Mouse (Mus musculus) cerebellum, adult 18-20 months (tissue): ENCODE measurements at regions not wholly inside any gene's neighbourhood (a gene's known extent, or its start where the extent isn't known, plus 50 kb on each side); places are given as distances from the start of the nearest gene placed in this dataset.
"Not testable (repeated sequence)": the region's sequence is repeated elsewhere in the genome, so short reads cannot be mapped to it uniquely, and the experiment has no call there.

Experiments used
- DNase-seq, 2 experiments: peaks; one replicate each; pipeline ENCODE4 v3.0.0; 2021

DNA sequence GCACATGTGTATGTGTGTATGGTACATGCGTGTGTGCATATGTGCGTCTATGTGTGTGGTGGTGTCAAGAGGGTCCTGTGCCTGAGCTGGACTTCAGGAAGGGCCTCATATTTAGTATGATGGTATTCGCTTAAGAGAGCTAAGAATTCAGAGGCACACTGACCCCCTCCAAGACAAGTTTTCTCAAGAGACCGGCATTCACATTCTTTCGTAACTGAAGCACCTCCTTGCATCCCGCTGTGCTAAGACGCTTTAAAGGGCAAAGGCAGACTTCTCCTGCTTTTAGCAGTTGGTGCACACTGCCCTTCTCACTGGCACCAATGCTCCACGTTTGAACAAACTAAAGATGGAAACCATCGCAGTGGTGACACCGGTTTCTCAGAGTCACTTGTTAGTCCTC is 110.3 kb upstream of the Shb start:
- no peak for DNase-seq

DNA sequence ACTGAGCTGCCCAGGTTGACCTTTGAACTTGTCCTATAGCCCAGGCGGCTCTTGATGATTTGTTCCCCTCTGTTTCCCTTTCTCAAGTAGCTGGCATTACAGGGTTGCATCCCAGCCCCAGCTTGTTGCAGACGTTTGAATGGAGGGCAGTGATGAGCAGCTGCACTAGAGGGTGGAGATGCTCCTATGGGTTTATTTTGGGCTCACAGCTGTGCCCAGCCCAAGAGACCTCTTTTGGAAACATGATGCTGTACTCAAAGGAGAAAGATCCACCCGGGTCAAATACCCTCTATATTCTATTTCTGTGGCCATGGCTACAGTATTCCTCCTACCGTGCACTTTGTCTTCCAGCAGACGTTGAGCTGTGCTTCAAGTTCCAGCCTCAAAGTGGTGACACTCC is 109.0 kb upstream of the Shb start:
- DNase-seq: no peak

DNA sequence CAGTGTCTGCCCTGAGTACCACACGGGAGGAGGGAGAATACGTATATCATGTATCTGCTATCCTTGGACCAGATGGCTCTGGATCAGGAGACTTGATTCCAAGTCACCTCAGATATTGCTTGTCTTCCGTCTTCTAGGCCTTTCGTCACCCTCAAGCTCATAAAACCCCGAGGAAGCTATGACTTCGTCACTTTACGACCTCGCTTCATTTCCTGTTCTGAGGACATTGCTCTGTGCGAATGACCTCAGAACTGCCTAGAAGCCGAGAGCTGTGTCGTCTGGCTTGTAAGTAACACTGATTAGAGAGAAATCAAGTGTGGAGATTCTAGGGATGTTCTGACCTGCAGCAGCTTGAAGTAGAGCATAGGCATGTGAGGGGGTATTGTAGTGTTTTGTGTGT is 108.4 kb upstream of the Shb start:
- no peak for DNase-seq

DNA sequence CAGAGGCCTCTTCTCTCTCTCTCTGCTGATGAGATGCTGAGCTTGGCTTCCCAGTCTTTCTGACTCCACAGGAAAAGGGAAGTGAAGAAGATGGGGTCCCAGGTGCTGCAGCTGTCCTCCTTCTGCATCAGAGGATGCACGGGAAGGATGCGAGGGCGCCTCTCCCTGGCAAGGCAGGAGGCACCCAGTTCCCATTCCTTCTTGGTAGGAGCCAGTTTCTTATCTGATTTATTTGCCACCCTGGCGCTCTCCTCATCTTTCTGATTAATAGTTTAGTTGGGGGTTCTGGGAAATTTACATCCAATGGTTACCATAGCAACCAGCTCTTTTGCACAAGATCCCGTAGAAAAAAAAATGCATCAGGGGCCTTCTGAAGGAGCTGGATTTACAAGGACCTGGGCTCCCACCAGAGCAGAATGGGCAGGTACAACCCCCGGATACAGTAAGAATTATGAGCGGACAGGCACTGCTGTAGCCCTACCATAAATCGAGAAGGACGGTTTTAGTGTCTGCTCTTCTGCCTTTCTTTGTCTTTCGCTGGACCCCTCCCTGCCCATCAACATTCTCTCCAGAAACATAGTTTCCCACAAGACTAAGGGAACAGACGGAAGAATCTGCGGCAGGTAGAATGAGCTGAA is 107.2 kb upstream of the Shb start:
- DNase-seq: no peak

DNA sequence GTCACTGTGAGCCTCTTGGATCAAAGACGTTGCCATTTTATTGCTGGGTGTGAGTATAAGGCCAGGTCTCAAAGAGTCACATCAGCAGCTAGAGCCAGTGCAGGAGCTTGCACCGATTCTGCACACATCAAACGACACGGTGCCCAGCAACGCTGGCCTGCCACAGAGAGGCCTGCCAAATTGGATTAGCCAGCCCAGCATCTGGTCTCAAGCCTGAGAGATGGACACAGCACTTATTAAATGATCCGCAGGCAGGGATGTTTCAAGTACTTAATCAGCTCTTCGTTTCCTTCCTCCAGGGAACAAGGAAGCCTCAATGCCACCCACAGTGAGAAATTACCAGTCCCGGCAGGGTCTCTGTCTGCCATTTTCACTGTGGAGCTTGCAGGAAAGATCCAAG is 106.1 kb upstream of the Shb start:
- no peak for DNase-seq

DNA sequence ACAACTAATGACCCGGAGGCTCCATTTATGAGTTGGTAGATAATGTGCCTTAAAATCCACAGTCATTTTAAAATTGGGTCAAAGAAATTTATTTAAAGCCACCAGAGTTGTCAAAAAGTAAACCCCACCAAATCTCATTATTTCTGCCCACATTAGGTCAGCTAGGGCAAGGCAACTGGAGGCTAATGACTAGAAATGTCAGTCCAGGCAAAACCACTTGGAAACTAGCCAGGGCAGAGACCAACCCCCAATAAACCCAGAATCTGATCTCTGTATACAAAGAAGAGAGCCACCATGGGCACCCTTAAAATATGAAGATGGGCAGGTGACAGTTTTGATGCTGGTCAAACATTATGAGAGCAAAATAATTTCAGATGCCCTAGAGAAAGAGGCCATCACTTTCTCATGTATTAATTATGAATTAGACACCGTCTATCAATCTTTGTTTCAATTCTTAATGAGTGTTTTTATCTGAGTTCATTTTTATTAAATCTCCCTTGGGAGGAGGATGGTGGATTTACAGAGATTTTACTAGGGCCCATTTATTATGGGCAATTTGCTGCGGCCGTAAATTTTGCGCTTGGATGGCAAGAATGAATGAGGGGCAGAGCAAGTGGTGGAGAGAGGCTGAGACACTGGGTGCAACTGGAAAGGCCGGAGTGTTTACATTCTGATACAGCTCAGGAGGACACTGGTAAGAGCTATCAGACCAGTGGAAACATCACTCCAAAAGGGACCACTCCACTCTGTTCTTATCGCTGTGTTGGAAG is 99.2 kb upstream of the Shb start:
- no peak for DNase-seq

DNA sequence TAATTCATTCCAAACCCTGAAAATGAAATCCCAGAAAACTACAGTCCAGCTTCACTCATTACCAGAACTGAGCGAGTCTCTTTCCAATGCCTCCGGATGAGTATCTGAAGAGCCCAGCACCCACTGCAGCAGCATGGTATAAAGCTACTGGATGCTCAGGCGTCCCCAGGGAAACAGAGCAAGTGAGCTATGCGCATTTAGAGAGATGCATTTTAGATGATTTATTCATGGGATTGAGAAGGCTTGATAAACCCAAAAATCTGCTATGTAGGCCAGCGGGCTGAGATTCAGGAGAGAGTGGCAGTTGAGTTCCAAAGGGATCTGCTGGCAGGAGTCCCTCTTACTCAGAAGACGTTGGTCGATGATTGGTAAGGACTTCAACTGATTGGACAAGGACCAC is 93.4 kb upstream of the Shb start:
- DNase-seq: no peak

DNA sequence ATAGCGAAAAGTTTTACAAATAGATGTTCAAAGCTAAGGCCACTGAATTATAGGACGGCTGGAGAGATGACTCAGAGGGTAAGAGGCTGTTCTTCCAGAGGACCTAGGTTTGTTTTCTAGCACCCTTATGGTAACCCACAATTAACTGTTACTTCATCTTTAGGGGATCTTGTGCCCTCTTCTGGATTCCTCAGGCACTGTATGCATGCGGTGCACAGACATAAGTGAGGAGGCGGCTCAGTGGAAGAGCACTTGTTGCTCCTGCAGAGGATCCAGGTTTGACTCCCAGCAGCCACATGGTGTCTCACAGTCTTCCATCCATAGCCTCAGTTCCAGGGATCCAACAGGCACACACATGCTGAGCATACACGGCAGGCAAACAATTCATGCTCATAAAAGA is 89.7 kb upstream of the Shb start:
- no peak for DNase-seq

DNA sequence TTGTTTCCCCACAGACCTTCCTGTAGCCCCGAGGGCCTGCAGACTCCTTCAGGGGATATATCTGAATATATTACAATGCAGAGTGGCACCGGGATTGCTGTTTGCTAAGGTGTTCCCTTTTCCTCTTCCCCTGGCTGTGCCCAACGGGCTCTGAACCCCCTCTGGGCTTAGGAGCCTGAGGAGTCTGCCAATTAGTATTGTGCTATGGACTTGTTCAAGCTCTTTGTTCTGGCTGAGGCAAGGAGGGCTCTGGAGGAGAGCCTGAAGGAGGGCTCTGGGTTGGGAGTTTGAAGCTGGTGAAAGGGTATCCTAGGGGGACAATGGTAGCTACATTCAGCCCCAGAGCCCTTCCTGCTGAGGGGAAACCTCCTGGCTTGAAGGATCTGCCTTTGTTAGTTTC is 84.9 kb upstream of the Shb start:
- DNase-seq: no peak

DNA sequence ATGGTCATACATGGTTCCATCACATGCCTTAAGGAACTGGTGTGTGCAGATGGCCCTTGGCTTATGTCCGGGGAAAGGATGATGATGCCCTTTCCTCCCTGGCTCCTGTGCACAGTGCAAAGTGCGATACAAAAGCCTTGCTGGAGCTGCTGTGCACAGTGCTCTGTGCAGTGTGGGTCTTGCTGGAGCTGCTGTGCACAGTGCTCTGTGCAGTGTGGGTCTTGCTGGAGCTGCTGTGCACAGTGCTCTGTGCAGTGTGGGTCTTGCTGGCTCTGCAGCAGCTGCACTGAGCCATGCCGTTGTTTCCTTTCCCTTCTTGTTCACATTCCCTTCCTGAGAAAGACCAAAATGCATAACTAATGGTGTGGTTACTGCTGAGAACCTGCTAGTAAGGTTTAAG is 81.2 kb upstream of the Shb start:
- DNase-seq: not testable (repeated sequence)

DNA sequence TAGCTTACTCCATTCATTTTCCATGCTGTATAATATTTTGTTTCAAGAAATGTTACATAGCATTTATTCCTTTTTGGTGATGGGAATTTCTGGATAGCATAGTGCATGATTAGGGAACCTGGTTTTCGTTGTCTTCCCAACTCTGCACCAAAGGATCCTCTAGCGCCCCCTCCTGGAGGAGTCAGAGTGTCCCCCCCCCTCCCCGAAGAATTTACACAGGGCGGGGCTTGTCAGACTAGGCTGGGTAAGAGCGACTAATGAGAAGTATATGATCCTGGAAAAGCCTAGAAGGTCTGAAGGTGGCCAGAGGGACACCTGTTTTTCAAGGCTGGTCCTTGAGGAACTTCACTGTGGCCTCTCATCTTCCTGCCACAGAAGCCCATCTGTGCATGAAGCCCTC is 79.9 kb upstream of the Shb start:
- DNase-seq: no peak

DNA sequence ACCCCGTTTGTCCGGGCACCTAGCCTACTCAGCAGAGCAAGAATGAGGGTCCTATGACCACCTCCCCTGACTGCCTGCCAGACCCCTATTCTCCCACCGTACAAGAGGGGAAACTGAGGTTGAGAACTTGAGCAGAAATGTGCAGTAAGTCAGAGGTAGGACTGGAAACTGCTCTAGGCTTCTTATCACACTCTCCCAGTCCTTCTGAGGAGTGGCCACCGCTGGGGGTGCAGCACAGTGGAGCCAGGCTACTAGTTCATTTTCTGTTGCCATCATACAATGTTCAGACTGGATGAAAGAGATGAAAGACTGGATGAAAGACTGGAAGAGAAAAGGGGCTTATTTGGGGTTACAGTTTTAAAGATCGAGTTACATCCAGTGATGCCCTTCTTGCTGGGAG is 78.7 kb upstream of the Shb start:
- no peak for DNase-seq

DNA sequence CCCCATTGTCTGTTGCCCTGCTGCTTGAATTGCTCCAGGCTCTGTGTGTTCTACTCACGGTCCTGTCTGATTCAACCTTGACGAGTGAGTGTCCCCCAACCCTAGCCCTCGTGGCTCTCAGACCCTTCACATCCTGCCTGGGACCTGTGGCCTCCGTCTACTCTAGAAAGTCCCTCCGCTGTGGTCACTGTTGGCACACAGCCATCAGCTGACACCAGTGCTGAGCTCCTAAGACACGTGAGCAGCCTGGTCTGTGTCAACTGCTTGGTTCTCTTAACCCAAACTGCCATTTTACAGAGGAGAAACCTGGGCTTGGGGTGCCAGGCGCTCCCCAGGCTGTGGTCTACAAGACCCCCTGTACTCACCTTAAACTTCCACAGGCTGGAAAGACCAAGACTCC is 74.3 kb upstream of the Shb start:
- peak in 1 of 2 experiments; percentile 5 for DNase-seq

DNA sequence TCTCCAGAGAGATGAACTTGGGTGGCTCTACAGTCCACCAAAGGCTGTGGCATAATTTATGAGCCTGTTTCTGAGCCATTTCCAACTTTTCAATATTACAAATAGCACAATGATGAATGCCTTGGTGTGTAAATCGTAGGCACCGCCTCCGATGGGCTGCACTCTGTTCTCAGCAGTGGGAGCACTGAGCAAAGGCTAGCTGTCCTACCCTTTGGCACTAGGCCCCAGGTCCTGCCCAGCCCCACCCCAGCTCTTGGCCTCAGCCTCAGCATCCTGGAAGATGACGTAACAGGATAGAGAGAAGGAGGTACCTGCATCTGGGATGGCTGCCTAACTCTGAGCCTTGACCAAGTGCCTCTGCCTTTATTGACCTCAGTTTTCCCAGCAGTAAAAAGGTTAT is 73.4 kb upstream of the Shb start:
- no peak for DNase-seq

DNA sequence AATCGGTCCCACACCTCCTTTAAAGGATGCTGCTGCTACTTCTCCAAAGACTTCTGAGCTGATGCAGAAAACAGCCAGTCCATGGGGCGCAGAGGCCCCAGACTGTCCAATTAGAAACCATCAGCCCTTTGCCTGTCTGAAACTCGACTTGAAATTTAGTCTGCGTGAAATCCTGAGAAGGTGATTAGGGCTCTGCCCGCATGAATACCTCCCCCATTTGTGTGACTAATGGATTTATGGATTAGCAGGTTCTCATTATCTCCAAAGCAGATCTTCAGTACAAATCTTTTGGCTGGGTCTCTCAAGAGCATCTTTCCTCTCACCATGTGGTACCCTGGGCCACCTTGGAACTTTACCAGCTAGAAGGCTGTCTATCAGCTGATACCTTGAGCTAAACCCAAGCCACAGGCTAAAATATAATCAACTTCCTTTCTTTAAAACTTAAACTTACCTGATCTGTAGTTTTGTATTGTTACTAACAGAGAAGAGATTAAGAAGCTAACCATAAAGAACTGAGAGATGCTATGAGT is 72.1 kb upstream of the Shb start:
- no peak for DNase-seq

DNA sequence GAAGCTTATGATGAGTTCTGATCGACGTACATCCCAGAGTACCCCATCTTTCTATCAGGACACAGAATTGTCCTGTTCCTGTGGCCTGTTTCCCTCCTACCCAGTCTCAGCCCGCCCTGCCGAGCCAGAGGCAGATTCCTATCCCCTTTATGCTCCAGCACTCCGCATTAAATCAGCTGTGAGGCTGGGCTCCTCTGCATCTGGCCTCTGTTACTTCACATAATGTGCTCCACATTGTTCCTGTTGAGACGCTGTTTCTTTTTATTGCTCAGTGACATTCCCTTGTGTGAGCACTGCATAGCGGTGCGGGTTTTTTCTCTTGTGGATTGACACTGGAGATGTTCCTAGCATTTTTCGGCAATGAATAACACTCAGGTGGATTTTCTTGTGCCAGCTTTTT is 68.2 kb upstream of the Shb start:
- DNase-seq: no peak

DNA sequence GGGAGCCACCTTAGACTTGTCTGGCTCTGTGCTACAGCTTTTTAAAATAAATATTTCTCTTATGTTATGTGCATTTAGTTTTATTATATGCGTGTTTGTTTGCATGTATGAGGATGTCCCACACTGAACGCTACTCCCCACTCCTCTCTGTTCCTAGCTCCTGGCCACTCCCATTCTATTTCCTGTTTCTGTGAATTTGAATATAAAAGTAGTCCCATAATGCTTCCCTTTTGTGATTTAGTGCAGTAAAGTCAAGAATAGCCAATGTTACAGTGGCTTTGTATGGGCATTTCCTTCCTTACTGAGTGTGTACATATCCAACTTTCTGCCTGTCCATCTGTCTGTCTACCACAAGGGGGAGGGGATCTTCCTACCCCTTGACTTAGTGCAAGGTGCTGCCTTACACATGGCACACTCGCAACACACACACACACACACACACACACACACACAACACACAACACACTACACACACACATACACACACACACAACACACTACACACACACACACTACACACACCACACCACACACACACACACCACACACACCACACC is 61.2 kb upstream of the Shb start:
- no peak for DNase-seq

DNA sequence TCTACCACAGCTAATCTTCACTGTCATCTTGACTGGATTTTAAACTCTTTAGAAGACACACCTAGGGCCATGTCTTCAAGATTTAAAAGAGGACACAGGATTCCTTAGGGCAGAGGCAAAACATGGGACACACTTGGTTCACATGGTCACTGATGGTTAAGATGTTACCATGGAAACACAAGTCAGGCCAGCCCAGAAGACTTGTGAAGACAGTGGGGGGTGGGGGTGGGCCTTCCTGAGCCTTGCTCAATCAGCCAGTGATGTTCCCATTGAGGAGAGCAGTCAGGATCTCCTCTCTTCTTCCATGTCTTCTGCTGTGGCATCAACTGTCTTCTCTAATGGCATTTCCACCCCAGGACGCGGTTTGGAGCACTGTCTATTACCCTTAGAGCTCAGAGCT is 60.5 kb upstream of the Shb start:
- no peak for DNase-seq

DNA sequence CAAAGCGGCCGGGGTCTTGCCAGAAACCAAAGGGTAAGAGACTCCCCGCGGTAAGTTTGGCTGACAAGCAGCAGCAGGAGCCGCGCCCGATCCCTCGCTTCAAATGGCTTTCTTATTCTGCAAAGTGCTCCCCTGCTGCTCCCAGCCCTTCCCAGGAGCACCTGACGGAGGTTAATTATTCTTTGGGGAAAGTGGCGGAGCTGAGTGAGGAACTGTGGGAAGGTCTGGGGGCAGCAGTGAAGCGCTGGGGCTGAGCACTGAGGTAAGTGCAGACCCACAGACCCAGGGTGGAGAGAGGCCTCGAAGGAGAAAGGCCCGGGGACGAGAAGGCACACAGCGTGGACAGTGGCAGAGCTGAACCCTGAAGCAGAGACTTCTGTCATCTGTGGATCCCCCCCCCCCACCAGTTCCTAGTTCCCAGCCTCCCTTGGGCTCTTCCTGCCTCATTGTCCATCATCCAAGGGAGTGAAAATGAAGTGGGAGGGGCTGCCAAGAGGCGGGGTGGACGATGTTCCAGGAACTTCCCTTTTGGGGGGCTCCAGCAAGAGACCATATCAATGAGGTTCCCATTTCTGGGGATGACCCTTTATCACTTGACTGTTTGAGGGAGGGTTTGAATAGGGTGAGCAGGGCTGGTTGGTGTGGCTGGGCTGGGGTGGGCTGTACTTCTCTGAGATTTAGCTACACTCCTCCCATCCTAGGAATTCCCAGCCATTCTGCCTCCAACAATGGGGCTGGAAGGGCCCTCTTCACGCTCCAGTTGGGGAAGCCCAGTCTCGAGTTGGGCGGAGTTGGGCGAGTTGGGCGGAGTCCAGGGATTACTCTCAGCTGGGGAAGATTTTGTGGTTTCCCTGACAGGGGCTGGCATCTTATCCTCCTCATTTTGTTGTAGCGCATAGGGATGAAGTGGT is 59.4 kb upstream of the Shb start:
- DNase-seq: no peak

DNA sequence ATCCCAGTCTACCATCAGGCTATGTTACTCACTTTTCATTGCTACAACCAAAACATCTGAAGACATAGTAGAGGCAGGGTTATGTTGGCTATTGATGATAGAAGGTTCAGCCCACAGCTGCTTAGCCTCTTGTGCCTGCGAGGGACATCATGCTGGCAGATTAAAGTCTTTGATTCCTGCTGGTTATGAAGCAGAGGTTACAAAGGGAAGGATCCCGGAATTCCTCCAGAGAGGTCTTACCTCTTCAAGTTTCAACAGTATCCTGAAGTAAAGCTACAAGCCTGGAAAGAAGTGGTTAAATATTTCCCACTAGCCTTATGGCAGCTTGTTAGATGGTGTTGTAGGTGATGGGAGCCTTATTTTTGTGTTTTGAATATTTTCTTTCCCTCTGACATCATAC is 58.6 kb upstream of the Shb start:
- no peak for DNase-seq

DNA sequence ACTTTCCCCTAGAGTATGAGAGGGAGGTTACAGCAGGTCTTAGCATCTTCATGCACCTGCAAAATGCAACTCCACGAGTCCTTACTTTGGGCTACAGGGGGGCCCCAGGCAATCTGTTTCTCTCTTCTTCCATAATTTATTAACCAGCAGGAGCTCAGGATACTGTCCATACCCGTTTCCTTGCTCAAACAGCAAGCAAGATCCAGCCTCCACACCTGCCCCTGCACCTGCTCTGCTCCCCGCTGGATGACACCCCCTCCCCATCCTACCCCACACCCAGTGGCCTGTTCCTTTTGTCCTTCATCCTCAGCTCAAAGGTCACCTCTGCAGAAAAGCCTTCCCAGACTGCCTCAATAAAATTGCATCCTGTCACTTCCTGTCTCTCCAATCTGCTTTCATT is 56.1 kb upstream of the Shb start:
- no peak for DNase-seq

DNA sequence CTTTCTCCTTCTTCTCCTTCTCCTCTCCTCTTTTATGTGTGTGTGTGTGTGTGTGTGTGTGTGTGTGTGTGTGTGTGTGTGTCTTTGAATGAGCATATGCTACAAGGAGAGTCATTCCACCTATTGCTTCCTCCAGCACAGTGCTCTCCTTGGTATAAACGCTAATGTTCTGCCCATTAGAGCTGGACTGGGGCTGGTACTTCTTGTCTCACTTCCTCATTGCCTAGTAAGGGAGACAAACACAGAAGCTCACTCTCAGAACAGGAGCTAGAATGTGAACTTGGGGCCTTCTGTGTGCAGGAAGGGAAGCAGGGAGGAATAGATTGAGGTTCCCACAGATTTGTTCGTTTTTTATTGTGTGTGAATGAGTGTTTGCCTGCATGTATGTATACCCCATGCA is 54.9 kb upstream of the Shb start:
- DNase-seq: no peak

DNA sequence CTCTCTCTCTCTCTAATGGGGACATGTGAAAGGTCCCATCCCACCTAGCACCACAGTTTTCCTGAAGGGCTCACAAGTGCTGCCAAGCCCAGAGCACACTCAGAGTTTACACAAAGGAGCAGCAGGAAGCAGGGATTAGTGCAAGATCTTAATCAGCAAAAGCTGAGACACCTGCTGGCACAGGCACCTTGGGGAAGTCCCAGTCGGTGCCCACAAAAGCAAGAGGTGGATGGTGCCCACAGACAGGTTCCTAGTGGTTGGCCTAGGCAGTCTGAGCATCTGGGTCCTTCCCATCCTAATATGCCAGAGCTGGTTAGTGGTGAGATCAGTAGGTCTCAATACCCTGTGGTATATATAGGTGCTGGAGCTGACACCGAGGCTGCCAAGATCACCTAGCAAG is 54.0 kb upstream of the Shb start:
- no peak for DNase-seq
